Mouse (Mus musculus) MEL (cell line): ENCODE data around the gene Fam107b. TPM values are rescaled to one million over a fixed set of nuclear protein-coding genes. Genes with fewer than 3 reads are reported as not detected.

Source experiments
- DNase-seq: peaks from one replicate; pipeline ENCODE4 v3.0.0; 2011; ENCODE audit warnings: low read depth, low spot score
- H3K27ac ChIP-seq: 2 replicates; pipeline ENCODE4 v1.5.1; 2012; ENCODE audit warnings: low read depth, mild to moderate bottlenecking, control low read depth, low read length, moderate library complexity; ENCODE audit not compliant: control insufficient read depth
- H3K27me3 ChIP-seq, 2 experiments: fragments of 150-350 bp in 1 of 2; sonication (generic) in 1 of 2; 2 replicates each; pipeline ENCODE4 v1.6.1; 2012; ENCODE audit warnings: low read length in 2 of 2, mild to moderate bottlenecking in 2 of 2, improper control_type of control experiment in 1 of 2, moderate library complexity in 1 of 2; ENCODE audit not compliant: insufficient read depth in 2 of 2, control insufficient read depth in 1 of 2
- H3K36me3 ChIP-seq, 2 experiments: 2 replicates each; pipeline ENCODE4 v1.6.1; 2012 to 2014; ENCODE audit warnings: low read length in 2 of 2, improper control_type of control experiment in 1 of 2, inconsistent platforms in 1 of 2, mild to moderate bottlenecking in 1 of 2; ENCODE audit not compliant: insufficient read depth in 2 of 2, control insufficient read depth in 1 of 2
- H3K4me1 ChIP-seq, 2 experiments: fragments of 150-350 bp in 1 of 2; sonication (generic) in 1 of 2; 2 replicates each; pipeline ENCODE4 v1.6.1; 2012; ENCODE audit warnings: low read length in 2 of 2, improper control_type of control experiment in 1 of 2, mild to moderate bottlenecking in 1 of 2; ENCODE audit not compliant: insufficient read depth in 2 of 2, control insufficient read depth in 1 of 2
- H3K4me3 ChIP-seq, 2 experiments: fragments of 150-350 bp in 1 of 2; sonication (generic) in 1 of 2; 2 replicates each; pipeline ENCODE4 v1.5.1; 2012; ENCODE audit warnings: low read depth in 2 of 2, low read length in 2 of 2, mild to moderate bottlenecking in 2 of 2, moderate library complexity in 2 of 2, control low read depth in 1 of 2, improper control_type of control experiment in 1 of 2; ENCODE audit not compliant: control insufficient read depth in 1 of 2, insufficient read depth in 1 of 2
- H3K79me2 ChIP-seq: 2 replicates; pipeline ENCODE4 v1.6.1; 2012; ENCODE audit warnings: mild to moderate bottlenecking, low read length, moderate library complexity; ENCODE audit not compliant: control insufficient read depth, poor library complexity, insufficient read depth
- H3K9ac ChIP-seq: 2 replicates; pipeline ENCODE4 v1.6.1; 2012; ENCODE audit warnings: low read depth, mild to moderate bottlenecking, control low read depth, low read length, moderate library complexity; ENCODE audit not compliant: control insufficient read depth, poor library complexity, severe bottlenecking
- H3K9me3 ChIP-seq: fragments of 150-350 bp; sonication (generic); replicated peaks from 2 replicates; pipeline ENCODE4 v1.6.1; 2012; ENCODE audit warnings: mild to moderate bottlenecking, low read length, improper control_type of control experiment, moderate library complexity; ENCODE audit not compliant: insufficient read depth
- CHD1 ChIP-seq: IDR thresholded peaks from 2 replicates; pipeline ENCODE4 v1.6.1; 2012; ENCODE audit warnings: low read depth, mild to moderate bottlenecking, inconsistent platforms, low read length, improper control_type of control experiment
- CHD2 ChIP-seq: IDR thresholded peaks from 2 replicates; pipeline ENCODE4 v1.6.1; 2011; ENCODE audit warnings: low read length, improper control_type of control experiment
- CTCF ChIP-seq, 3 experiments: IDR thresholded peaks in 2 of 3; conservative IDR thresholded peaks in 1 of 3; 2 replicates each; pipeline ENCODE4 v1.5.1; 2011 to 2012; ENCODE audit warnings: low read length in 3 of 3, low read depth in 2 of 3, mild to moderate bottlenecking in 2 of 3, improper control_type of control experiment in 1 of 3, inconsistent platforms in 1 of 3, mixed read lengths in 1 of 3, moderate library complexity in 1 of 3; ENCODE audit not compliant: control insufficient read depth in 1 of 3, insufficient read depth in 1 of 3, poor library complexity in 1 of 3, severe bottlenecking in 1 of 3
- ETS1 ChIP-seq: IDR thresholded peaks from 2 replicates; pipeline ENCODE4 v1.6.1; 2012; ENCODE audit warnings: low read depth, mild to moderate bottlenecking, inconsistent platforms, low read length, improper control_type of control experiment, moderate library complexity
- GATA1 ChIP-seq: IDR thresholded peaks from 2 replicates; pipeline ENCODE4 v1.6.1; 2011; ENCODE audit warnings: low read depth, low read length, improper control_type of control experiment
- KAT2A ChIP-seq: conservative IDR thresholded peaks from 2 replicates; pipeline ENCODE4 v1.6.1; 2012; ENCODE audit warnings: low read depth, low read length, improper control_type of control experiment, inconsistent platforms
- MAX ChIP-seq: IDR thresholded peaks from 2 replicates; pipeline ENCODE4 v1.6.1; 2011; ENCODE audit warnings: low read length, improper control_type of control experiment
- MEF2A ChIP-seq: IDR thresholded peaks from 2 replicates; pipeline ENCODE4 v1.6.1; 2014; ENCODE audit warnings: low read depth, mild to moderate bottlenecking, inconsistent platforms, low read length, improper control_type of control experiment; ENCODE audit not compliant: poor library complexity, insufficient replicate concordance, severe bottlenecking; ENCODE audit errors: extremely low read depth
- NELFE ChIP-seq: IDR thresholded peaks from 2 replicates; pipeline ENCODE4 v1.6.1; 2011; ENCODE audit warnings: low read depth, low read length, improper control_type of control experiment
- NRF1 ChIP-seq: IDR thresholded peaks from 2 replicates; pipeline ENCODE4 v1.6.1; 2014; ENCODE audit warnings: low read depth, mild to moderate bottlenecking, inconsistent platforms, low read length, improper control_type of control experiment, moderate library complexity; ENCODE audit not compliant: poor library complexity, insufficient read depth, severe bottlenecking
- POLR2AphosphoS5 ChIP-seq: IDR thresholded peaks from 2 replicates; pipeline ENCODE4 v1.6.1; 2012; ENCODE audit warnings: low read depth, borderline replicate concordance, mild to moderate bottlenecking, inconsistent platforms, low read length, moderate library complexity, mixed read lengths
- SMC3 ChIP-seq: IDR thresholded peaks from 2 replicates; pipeline ENCODE4 v1.6.1; 2011; ENCODE audit warnings: low read depth, low read length, improper control_type of control experiment
- TAL1 ChIP-seq: IDR thresholded peaks from 2 replicates; pipeline ENCODE4 v1.6.1; 2012; ENCODE audit warnings: mild to moderate bottlenecking, inconsistent platforms, low read length, moderate library complexity, mixed read lengths
- TCF12 ChIP-seq: IDR thresholded peaks from 2 replicates; pipeline ENCODE4 v1.6.1; 2014; ENCODE audit warnings: low read depth, mild to moderate bottlenecking, inconsistent platforms, low read length, improper control_type of control experiment, moderate library complexity
- UBTF ChIP-seq: IDR thresholded peaks from 2 replicates; pipeline ENCODE4 v1.6.1; 2012; ENCODE audit warnings: low read depth, mild to moderate bottlenecking, inconsistent platforms, low read length, improper control_type of control experiment, moderate library complexity, borderline replicate concordance; ENCODE audit not compliant: insufficient read depth
- ZKSCAN1 ChIP-seq: IDR thresholded peaks from 2 replicates; pipeline ENCODE4 v1.6.1; 2012; ENCODE audit warnings: low read depth, mild to moderate bottlenecking, inconsistent platforms, low read length, improper control_type of control experiment, moderate library complexity
- polyA plus RNA-seq, 2 experiments: library from polyadenylated mRNA; stranded (reverse) in 1 of 2; unstranded in 1 of 2; fragments of >175 nt in 1 of 2; fragments of >200 nt in 1 of 2; gene quantifications; 2 replicates each; pipeline versions ENCODE4 v1.2.1 to v1.2.4; 2012; ENCODE audit warnings: low replicate concordance in 2 of 2, low read depth in 1 of 2; ENCODE audit not compliant: insufficient read length in 2 of 2, insufficient read depth in 1 of 2, missing spikeins in 1 of 2
- total RNA-seq: library from RNA; depleted of rRNA; stranded (reverse); fragments of 300-350 nt; gene quantifications from 2 replicates; pipeline ENCODE4 v1.2.3, GENCODE M21; 2012

Gene Fam107b
- total and polyA plus RNA-seq, 3 experiments, result 10.0 to 15.5 TPM; not detected in 1

DNA sequence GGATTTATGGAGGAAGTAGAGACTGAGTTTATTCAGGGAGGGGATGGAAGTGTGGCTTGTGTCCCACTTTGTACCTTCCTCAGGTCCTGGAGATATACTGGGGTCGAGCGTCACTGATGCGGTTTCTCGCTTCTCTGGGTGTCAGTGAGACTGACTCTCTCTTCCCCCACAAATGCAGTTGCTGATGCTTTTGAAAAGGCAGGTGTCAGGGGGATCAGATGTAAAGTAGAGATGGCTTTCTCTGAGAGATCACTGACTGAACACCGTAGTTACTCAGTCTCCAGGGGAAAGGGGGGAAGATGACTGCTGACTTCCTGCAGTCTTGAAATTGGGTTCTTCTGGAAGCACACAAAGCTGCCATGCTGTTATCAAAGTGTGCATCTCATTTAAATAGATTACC, 185.6 kb downstream of the Fam107b start:
- Histone ChIP-seq H3K9ac (no peak overlapping the region), H3K27me3 (no peaks in the 10 kb centered on the region), H3K27ac (no peak overlapping the region), H3K36me3 (peaks cover 0 to 3% of the 10 kb centered on the region in 2 experiments; a peak in 2 of 4 replicates), H3K4me1 (peaks cover 4 to 5% of the 10 kb centered on the region in 2 experiments), H3K79me2 (no peaks in the 10 kb centered on the region), H3K9me3 (no peaks in the 10 kb centered on the region), H3K4me3 (no peak overlapping the region)
- no peak for TF ChIP-seq CHD2
- no peak for TF ChIP-seq UBTF
- no peak for TF ChIP-seq MEF2A
- no peak for TF ChIP-seq KAT2A
- no peak for TF ChIP-seq NELFE
- no peak for TF ChIP-seq CHD1
- no peak for TF ChIP-seq ZKSCAN1
- no peak for TF ChIP-seq NRF1
- no peak for TF ChIP-seq POLR2AphosphoS5
- no peak for TF ChIP-seq MAX
- TF ChIP-seq TCF12, result no peak
- TF ChIP-seq TAL1, result no peak
- no peak for TF ChIP-seq SMC3
- no peak for TF ChIP-seq ETS1
- no peak for DNase-seq

DNA sequence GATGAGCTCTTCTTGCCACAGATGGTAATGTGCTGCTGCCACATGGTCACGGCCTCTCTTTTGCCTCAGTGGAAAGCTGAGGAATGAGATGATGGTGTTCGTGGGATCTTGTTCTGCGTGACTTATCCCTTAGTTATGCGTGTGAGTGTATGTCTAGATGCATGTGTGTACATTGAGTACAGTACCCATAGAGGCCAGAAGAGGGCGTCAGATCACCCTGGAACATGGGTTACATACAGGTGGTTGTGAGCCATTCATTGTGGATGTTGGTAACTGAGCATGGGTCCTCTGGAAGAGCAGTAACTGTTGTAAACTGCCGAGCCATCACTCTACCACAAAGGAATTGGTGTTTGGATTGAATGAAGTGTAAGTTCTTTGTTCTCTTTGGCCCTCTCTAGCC, 188.1 kb downstream of the Fam107b start:
- no peak overlapping the region for H3K9ac ChIP-seq
- H3K27ac ChIP-seq, result no peak overlapping the region
- H3K79me2 ChIP-seq, result no peaks in the 10 kb centered on the region
- no peaks in the 10 kb centered on the region for H3K27me3 ChIP-seq
- TF ChIP-seq MEF2A (no peak), CTCF (IDR thresholded peaks at IDR 0.05 in 2 of 3, conservative IDR thresholded peaks at IDR 0.05 in 1 of 3; ENCODE audit: control insufficient read depth in 1 of 3, insufficient read depth in 1 of 3, low read depth in 2 of 3, low read length in 3 of 3, poor library complexity in 1 of 3, severe bottlenecking in 1 of 3) (peak; percentile 8 to 45 (median 25); a peak in 4 of 6 replicates)
- no peak overlapping the region for H3K4me3 ChIP-seq
- DNase-seq, result no peak
- H3K36me3 ChIP-seq, result peaks cover 0 to 3% of the 10 kb centered on the region in 2 experiments; a peak in 2 of 4 replicates
- H3K9me3 ChIP-seq, result no peaks in the 10 kb centered on the region
- peaks cover 3% of the 10 kb centered on the region in 2 experiments for H3K4me1 ChIP-seq

DNA sequence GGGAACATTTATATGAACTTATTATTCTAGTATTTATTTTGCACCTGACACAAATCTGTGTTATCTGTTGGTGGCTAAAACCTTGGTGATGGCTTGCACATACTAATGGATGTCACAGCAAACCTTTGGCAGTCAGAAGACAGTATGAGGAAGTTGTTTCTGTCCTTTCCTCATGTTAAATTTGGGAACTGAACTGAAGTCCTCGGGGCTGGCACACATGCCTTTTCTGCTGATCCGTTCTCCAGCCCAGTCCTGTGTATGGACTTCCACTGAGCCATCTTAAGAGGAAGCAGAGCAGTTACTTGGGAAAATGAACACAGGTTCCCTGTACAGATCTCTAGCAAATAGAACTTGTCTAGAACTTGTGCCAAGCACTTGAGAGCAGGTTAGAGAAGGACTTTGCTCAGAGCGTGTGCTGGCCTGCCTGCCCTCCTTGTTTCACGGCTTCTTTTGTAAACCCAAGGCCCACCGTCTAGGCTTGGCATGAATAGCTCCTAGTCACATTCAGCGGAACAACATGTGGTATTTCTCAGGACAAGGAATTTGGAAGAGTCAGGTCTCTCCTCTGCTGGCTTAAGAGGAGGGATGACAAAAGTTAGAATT, 190.0 kb downstream of the Fam107b start:
- H3K27ac ChIP-seq, result no peak overlapping the region
- H3K9ac ChIP-seq, result no peak overlapping the region
- no peaks in the 10 kb centered on the region for H3K79me2 ChIP-seq
- no peak overlapping the region for H3K4me3 ChIP-seq
- TF ChIP-seq GATA1, result no peak
- H3K27me3 ChIP-seq, result no peaks in the 10 kb centered on the region
- H3K4me1 ChIP-seq, result peaks cover 0 to 3% of the 10 kb centered on the region in 2 experiments; a peak in 1 of 4 replicates
- no peaks in the 10 kb centered on the region for H3K9me3 ChIP-seq
- DNase-seq, result peak; percentile 23
- no peaks in the 10 kb centered on the region for H3K36me3 ChIP-seq
